Mouse (Mus musculus): ENCODE results near the gene Sec23ip.

Sec23ip gene

GRCm38 (mm10) chr7:128779305-128779704 lies 34.6 kb downstream of the Sec23ip start:
- DNase-seq (ENCODE audit: low read depth, low spot score): peak; percentile 16

GRCm38 (mm10) chr7:128781846-128782245 lies 37.1 kb downstream of the Sec23ip start:
- DNase-seq (ENCODE audit: low read depth, low spot score): no peak

GRCm38 (mm10) chr7:128790045-128790444 lies 45.3 kb downstream of the Sec23ip start:
- DNase-seq (ENCODE audit: low read depth, low spot score): no peak

- no peak for DNase-seq (ENCODE audit: low read depth, low spot score)
Observed at GRCm38 (mm10) chr7:128793464-128793863, 48.7 kb downstream of the Sec23ip start.

- DNase-seq (ENCODE audit: low read depth, low spot score): no peak
Observed at GRCm38 (mm10) chr7:128824986-128825563, 80.3 kb downstream of the Sec23ip start.

- no peak for DNase-seq (ENCODE audit: low read depth, low spot score)
Observed at GRCm38 (mm10) chr7:128832455-128833081, 87.8 kb downstream of the Sec23ip start.

GRCm38 (mm10) chr7:128833196-128833595 lies 88.5 kb downstream of the Sec23ip start:
- no peak for DNase-seq (ENCODE audit: low read depth, low spot score)

Measured in c-Kit-negative CD71-positive TER-119-positive erythroid progenitor cells, embryonic 14.5 days (primary cell).